Mouse (Mus musculus): ENCODE results near the gene Pde2a. TPM values are rescaled to one million over a fixed set of nuclear protein-coding genes. Genes with fewer than 3 reads are reported as not detected.

Pde2a gene
- polyA plus RNA-seq, 1 experiment, result 2.9 TPM

DNA sequence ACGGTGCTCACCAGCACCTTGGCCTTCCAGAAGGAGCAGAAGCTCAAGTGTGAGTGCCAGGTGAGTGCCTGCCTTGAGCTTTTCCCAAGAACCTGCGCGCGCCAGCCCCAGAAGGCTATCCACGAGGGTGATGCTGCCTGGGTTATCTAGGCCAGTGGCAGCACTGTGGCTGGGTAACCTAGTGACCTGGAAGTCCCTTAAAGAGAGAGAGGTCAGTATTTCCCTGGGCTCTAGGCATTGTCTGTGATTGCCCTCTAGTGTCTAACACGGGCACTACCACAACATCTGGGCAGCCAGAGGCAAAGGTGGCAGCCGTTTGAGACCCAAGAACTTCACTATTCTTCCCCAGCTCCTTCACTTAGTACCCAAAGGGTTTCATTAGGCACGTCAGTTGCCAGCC is 81.9 kb downstream of the Pde2a start:
- no peak overlapping the region for H3K4me3 ChIP-seq (ENCODE audit: low read depth, low read length)
- H3K27me3 ChIP-seq (ENCODE audit: control insufficient read depth, insufficient read depth, low read length, poor library complexity, severe bottlenecking), result no peaks in the 10 kb centered on the region
- peak; percentile 62 for TF ChIP-seq CTCF (IDR thresholded peaks at IDR 0.05; ENCODE audit: low read depth, low read length)
- no peak for TF ChIP-seq EP300 (IDR thresholded peaks at IDR 0.05; ENCODE audit: insufficient read depth, low read depth, low read length)
- no peak for TF ChIP-seq POLR2A (IDR thresholded peaks at IDR 0.05; ENCODE audit: insufficient read depth, low read length)
- no peak overlapping the region for H3K9ac ChIP-seq (ENCODE audit: low read depth, poor library complexity, severe bottlenecking)
- no peaks in the 10 kb centered on the region for H3K36me3 ChIP-seq (ENCODE audit: control insufficient read depth, insufficient read depth, low read length, poor library complexity, severe bottlenecking)
- H3K27ac ChIP-seq (ENCODE audit: insufficient read depth, low read length), result no peak overlapping the region
- H3K4me1 ChIP-seq (ENCODE audit: control insufficient read depth, insufficient read depth, low read length), result no peaks in the 10 kb centered on the region
- no peaks in the 10 kb centered on the region for H3K9me3 ChIP-seq (replicated peaks; ENCODE audit: control insufficient read depth, insufficient read depth, low read length, poor library complexity, severe bottlenecking)

DNA sequence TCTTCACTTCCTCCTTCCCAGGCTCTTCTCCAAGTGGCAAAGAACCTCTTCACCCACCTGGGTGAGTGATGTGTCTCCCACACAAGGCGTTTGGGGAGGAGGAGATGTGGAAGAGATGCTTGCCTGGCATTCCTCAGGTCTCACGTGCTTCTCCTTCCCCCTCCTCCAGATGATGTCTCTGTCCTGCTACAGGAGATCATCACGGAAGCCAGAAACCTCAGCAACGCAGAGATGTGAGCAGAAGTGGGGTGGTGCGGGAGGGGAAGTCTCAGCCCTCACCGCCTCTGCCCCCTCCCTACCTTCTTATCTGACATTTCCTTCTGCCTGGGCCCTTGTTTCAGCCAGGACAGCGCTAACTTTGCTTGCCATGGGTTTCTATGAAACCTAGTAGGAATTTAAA is 82.3 kb downstream of the Pde2a start:
- Histone ChIP-seq H3K9ac (ENCODE audit: low read depth, poor library complexity, severe bottlenecking) (no peak overlapping the region), H3K9me3 (replicated peaks; ENCODE audit: control insufficient read depth, insufficient read depth, low read length, poor library complexity, severe bottlenecking) (no peaks in the 10 kb centered on the region), H3K36me3 (ENCODE audit: control insufficient read depth, insufficient read depth, low read length, poor library complexity, severe bottlenecking) (no peaks in the 10 kb centered on the region), H3K27me3 (ENCODE audit: control insufficient read depth, insufficient read depth, low read length, poor library complexity, severe bottlenecking) (no peaks in the 10 kb centered on the region), H3K27ac (ENCODE audit: insufficient read depth, low read length) (no peak overlapping the region), H3K4me3 (ENCODE audit: low read depth, low read length) (no peak overlapping the region), H3K4me1 (ENCODE audit: control insufficient read depth, insufficient read depth, low read length) (no peaks in the 10 kb centered on the region)
- TF ChIP-seq POLR2A (IDR thresholded peaks at IDR 0.05; ENCODE audit: insufficient read depth, low read length) (no peak), EP300 (IDR thresholded peaks at IDR 0.05; ENCODE audit: insufficient read depth, low read depth, low read length) (no peak), CTCF (IDR thresholded peaks at IDR 0.05; ENCODE audit: low read depth, low read length) (no peak)

DNA sequence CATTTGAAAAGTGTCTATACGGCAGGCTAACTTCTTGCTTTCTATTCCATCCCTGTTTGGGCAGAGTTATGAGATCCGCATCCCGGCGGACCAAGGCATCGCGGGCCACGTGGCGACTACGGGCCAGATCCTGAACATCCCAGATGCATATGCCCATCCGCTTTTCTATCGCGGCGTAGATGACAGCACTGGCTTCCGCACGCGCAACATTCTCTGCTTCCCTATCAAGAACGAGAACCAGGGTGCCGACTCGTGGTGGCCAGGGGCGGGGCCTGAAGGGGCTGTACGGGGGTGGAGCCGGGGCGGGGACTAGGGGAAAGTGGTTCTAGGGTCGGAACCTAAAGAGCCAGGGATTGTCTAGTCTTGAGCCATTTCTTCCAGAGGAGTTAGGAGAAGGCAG is 83.0 kb downstream of the Pde2a start:
- Histone ChIP-seq H3K4me3 (ENCODE audit: low read depth, low read length) (peak overlapping the region; percentile 62), H3K9me3 (replicated peaks; ENCODE audit: control insufficient read depth, insufficient read depth, low read length, poor library complexity, severe bottlenecking) (no peaks in the 10 kb centered on the region), H3K9ac (ENCODE audit: low read depth, poor library complexity, severe bottlenecking) (no peak overlapping the region), H3K36me3 (ENCODE audit: control insufficient read depth, insufficient read depth, low read length, poor library complexity, severe bottlenecking) (no peaks in the 10 kb centered on the region), H3K4me1 (ENCODE audit: control insufficient read depth, insufficient read depth, low read length) (no peaks in the 10 kb centered on the region), H3K27ac (ENCODE audit: insufficient read depth, low read length) (no peak overlapping the region), H3K27me3 (ENCODE audit: control insufficient read depth, insufficient read depth, low read length, poor library complexity, severe bottlenecking) (no peaks in the 10 kb centered on the region)
- TF ChIP-seq EP300 (IDR thresholded peaks at IDR 0.05; ENCODE audit: insufficient read depth, low read depth, low read length) (no peak), POLR2A (IDR thresholded peaks at IDR 0.05; ENCODE audit: insufficient read depth, low read length) (no peak), CTCF (IDR thresholded peaks at IDR 0.05; ENCODE audit: low read depth, low read length) (no peak)

DNA sequence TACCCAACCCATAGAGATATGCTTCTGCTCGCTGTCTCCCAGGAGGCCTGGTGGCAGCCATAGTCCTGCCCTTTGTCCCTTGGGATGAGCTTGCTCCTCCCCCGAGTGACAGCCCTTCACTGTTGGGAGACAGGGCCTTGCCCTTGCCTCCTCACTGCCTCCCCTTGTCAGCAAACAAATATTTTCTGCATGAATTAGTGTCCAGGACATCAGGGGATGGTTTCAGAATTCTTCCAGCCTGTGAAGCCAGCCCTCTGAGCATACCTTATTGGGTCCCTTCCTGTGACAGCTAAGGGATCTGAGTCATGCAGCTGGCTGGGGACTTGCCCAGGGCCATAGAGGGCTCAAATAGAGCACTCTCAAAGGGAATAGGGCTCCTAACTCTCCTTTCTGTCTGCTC is 87.7 kb downstream of the Pde2a start:
- Histone ChIP-seq H3K9me3 (replicated peaks; ENCODE audit: control insufficient read depth, insufficient read depth, low read length, poor library complexity, severe bottlenecking) (no peaks in the 10 kb centered on the region), H3K9ac (ENCODE audit: low read depth, poor library complexity, severe bottlenecking) (no peak overlapping the region), H3K4me1 (ENCODE audit: control insufficient read depth, insufficient read depth, low read length) (no peaks in the 10 kb centered on the region), H3K27me3 (ENCODE audit: control insufficient read depth, insufficient read depth, low read length, poor library complexity, severe bottlenecking) (no peaks in the 10 kb centered on the region), H3K4me3 (ENCODE audit: low read depth, low read length) (no peak overlapping the region), H3K27ac (ENCODE audit: insufficient read depth, low read length) (no peak overlapping the region), H3K36me3 (ENCODE audit: control insufficient read depth, insufficient read depth, low read length, poor library complexity, severe bottlenecking) (no peaks in the 10 kb centered on the region)
- no peak for TF ChIP-seq EP300 (IDR thresholded peaks at IDR 0.05; ENCODE audit: insufficient read depth, low read depth, low read length)
- no peak for TF ChIP-seq POLR2A (IDR thresholded peaks at IDR 0.05; ENCODE audit: insufficient read depth, low read length)
- no peak for TF ChIP-seq CTCF (IDR thresholded peaks at IDR 0.05; ENCODE audit: low read depth, low read length)

DNA sequence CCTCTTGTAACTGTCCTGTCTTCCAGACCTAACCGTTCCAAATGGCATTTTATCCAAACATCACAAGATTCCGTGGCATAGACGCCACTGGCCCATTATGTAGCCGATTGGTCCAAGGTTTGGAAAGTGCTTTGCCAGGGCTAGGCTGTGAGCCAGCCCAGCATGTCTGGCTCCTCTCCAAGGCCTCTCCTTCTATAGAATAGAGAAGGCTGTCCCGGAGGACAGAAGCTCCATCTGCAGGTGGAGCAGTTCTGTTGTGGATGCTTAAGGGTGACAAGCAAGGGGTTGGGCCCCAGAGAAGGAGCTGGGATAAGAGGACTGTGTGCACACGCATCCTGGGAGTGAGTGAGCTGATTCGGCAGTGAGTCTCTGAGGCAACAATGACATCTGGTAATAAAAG is 92.2 kb downstream of the Pde2a start:
- H3K4me3 ChIP-seq (ENCODE audit: low read depth, low read length), result no peak overlapping the region
- no peak for TF ChIP-seq EP300 (IDR thresholded peaks at IDR 0.05; ENCODE audit: insufficient read depth, low read depth, low read length)
- no peak for TF ChIP-seq POLR2A (IDR thresholded peaks at IDR 0.05; ENCODE audit: insufficient read depth, low read length)
- no peak for TF ChIP-seq CTCF (IDR thresholded peaks at IDR 0.05; ENCODE audit: low read depth, low read length)
- H3K9me3 ChIP-seq (replicated peaks; ENCODE audit: control insufficient read depth, insufficient read depth, low read length, poor library complexity, severe bottlenecking), result no peaks in the 10 kb centered on the region
- no peak overlapping the region for H3K9ac ChIP-seq (ENCODE audit: low read depth, poor library complexity, severe bottlenecking)
- H3K4me1 ChIP-seq (ENCODE audit: control insufficient read depth, insufficient read depth, low read length), result no peaks in the 10 kb centered on the region
- no peaks in the 10 kb centered on the region for H3K36me3 ChIP-seq (ENCODE audit: control insufficient read depth, insufficient read depth, low read length, poor library complexity, severe bottlenecking)
- no peaks in the 10 kb centered on the region for H3K27me3 ChIP-seq (ENCODE audit: control insufficient read depth, insufficient read depth, low read length, poor library complexity, severe bottlenecking)
- H3K27ac ChIP-seq (ENCODE audit: insufficient read depth, low read length), result no peak overlapping the region

DNA sequence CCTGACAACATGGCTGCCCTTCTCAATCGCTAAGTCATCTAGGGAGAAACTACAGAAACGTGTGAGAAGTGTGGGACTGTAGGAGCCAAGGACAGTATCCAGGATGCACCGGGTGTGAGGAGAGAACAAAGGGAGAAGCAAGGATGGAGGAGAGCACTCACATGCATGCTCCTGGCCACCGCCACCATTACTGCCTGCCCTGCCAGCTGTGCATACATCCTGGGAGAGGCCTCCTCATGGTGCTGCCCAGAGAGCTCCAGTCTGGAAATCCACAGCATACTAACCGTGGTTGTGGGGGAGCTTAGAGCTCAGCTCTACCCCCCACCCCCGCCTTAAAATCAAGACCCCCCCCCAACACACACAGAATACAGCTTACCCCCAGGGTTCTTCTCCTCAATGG is 93.3 kb downstream of the Pde2a start:
- no peaks in the 10 kb centered on the region for H3K4me1 ChIP-seq (ENCODE audit: control insufficient read depth, insufficient read depth, low read length)
- H3K36me3 ChIP-seq (ENCODE audit: control insufficient read depth, insufficient read depth, low read length, poor library complexity, severe bottlenecking), result no peaks in the 10 kb centered on the region
- H3K27ac ChIP-seq (ENCODE audit: insufficient read depth, low read length), result no peak overlapping the region
- no peaks in the 10 kb centered on the region for H3K27me3 ChIP-seq (ENCODE audit: control insufficient read depth, insufficient read depth, low read length, poor library complexity, severe bottlenecking)
- H3K4me3 ChIP-seq (ENCODE audit: low read depth, low read length), result no peak overlapping the region
- H3K9me3 ChIP-seq (replicated peaks; ENCODE audit: control insufficient read depth, insufficient read depth, low read length, poor library complexity, severe bottlenecking), result no peaks in the 10 kb centered on the region
- TF ChIP-seq CTCF (IDR thresholded peaks at IDR 0.05; ENCODE audit: low read depth, low read length) (no peak), EP300 (IDR thresholded peaks at IDR 0.05; ENCODE audit: insufficient read depth, low read depth, low read length) (no peak), POLR2A (IDR thresholded peaks at IDR 0.05; ENCODE audit: insufficient read depth, low read length) (no peak)
- no peak overlapping the region for H3K9ac ChIP-seq (ENCODE audit: low read depth, poor library complexity, severe bottlenecking)

All from ES-Bruce4 (cell line).